Mouse (Mus musculus): Measurements from ENCODE around the gene Mrpl36. TPM values are rescaled to one million over a fixed set of nuclear protein-coding genes. Genes with fewer than 3 reads are reported as not detected.
A peak's percentile ranks its signal among the peaks of the same experiment; 100 is the strongest.

Mrpl36 gene
- total RNA-seq (2014; rRNA removed): 36.2 and 41.7 TPM in 2 replicates
- polyA plus RNA-seq (2012; rRNA removed): 85.6 and 92.3 TPM in 2 replicates

DNA sequence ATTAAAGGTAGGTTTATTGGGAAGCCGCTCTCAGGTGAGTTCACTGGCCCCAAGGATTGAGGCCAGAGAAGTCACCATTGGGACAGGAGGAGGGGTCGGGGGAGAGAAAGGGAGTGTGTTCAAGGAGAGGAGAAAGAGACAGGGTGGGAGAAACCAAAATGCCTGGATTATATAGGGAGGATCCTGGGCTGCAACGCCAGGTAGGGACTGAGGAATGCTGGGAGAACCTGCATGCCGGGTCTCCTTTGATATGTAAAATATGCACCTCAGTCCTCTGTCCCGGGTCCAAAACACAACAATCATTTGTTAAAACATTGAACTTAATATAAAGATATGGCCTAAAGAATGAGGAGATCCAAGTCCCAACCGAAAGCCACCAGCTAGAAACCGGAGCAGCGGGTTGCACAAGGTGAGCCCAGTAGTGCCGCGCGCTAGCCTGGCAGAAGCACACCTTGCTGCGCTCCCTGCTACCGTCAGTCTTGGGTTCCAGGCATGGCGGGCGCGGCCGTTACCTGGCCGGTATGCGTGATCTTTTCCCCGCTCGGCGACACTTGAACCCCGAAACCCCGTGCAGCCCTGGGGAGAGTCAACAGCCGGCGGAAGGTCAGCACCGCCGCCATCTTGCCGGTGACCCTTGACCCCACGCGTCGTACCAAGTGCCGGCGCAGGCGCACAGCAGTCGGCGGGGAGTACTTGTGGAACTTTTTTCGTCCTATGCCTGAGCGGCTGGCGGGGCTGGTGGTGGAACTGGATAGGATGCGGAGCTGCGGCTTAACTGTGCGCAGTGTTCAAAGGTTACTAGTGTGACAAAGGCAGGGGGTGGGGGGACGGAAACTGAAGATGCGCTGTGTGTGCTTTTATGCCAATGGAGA is at the start of gene Mrpl36, which contains the start of gene Ndufs6:
Gene Mrpl36 (plus strand): TSS at position 687 of the 872 bp plus-strand sequence.
Gene Ndufs6 (minus strand): TSS at position 716 of the 872 bp plus-strand sequence.
- H3K36me3 ChIP-seq (ENCODE audit: control insufficient read depth, insufficient read depth, low read length): peaks cover 12% of the 10 kb centered on the region; the same call in 1 of the 2 replicates
- H3K4me3 ChIP-seq (ENCODE audit: insufficient read depth, low read depth, low read length): peak within 1 kb of the TSS; percentile 93
- peak; percentile 91 for DNase-seq (ENCODE audit: extremely low read depth, low read depth, low spot score)
- H3K27ac ChIP-seq (replicated peaks; ENCODE audit: insufficient read depth, low read depth, low read length): peak within 1 kb of the TSS; percentile 84
- TF ChIP-seq CTCF (IDR thresholded peaks at IDR 0.05; ENCODE audit: low read depth, low read length) (no peak), POLR2A (IDR thresholded peaks at IDR 0.05; ENCODE audit: extremely low read depth, insufficient read depth, low read length) (peak; percentile 71)
- H3K4me1 ChIP-seq (ENCODE audit: control insufficient read depth, insufficient read depth, low read length): peaks cover 9% of the 10 kb centered on the region
- H3K79me2 ChIP-seq (ENCODE audit: control insufficient read depth, insufficient read depth, low read length): peaks cover 18% of the 10 kb centered on the region; the same call in 1 of the 2 replicates
- H3K27me3 ChIP-seq (ENCODE audit: control insufficient read depth, insufficient read depth, low read length): no peaks in the 10 kb centered on the region
- WGBS: 1% methylated on average over 45 of the region's 45 CpGs
- peak within 1 kb of the TSS; percentile 96 for H3K9ac ChIP-seq (ENCODE audit: low read depth, low read length)

DNA sequence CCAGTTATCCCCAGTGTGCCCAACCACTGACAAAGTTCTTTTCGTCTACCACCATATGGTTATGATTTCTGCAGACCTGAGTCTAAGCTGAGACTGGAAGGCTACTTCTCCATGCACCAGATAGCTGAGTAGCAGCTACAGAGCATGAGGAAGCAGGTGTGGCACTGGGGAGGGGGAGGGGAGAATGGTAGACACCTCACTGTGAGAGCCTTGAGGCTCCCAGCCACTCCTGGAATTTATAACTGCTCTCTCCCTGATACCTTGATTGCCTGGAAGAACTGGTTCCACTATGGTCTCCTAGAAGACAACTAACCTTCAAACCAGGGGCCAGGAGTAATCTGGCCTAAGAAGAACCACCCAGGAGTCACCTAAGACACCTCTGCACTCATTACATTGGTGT is 49.1 kb upstream of the Mrpl36 start:
- Histone ChIP-seq H3K27ac (replicated peaks; ENCODE audit: insufficient read depth, low read depth, low read length) (no peak overlapping the region), H3K4me3 (ENCODE audit: insufficient read depth, low read depth, low read length) (no peak overlapping the region), H3K36me3 (ENCODE audit: control insufficient read depth, insufficient read depth, low read length) (no peaks in the 10 kb centered on the region), H3K9ac (ENCODE audit: low read depth, low read length) (no peak overlapping the region), H3K79me2 (ENCODE audit: control insufficient read depth, insufficient read depth, low read length) (no peaks in the 10 kb centered on the region), H3K4me1 (ENCODE audit: control insufficient read depth, insufficient read depth, low read length) (no peaks in the 10 kb centered on the region), H3K27me3 (ENCODE audit: control insufficient read depth, insufficient read depth, low read length) (no peaks in the 10 kb centered on the region)
- DNase-seq (ENCODE audit: extremely low read depth, low read depth, low spot score): no peak
- WGBS: 89% methylated on average over 1 of the region's 1 CpGs
- TF ChIP-seq CTCF (IDR thresholded peaks at IDR 0.05; ENCODE audit: low read depth, low read length) (no peak), POLR2A (IDR thresholded peaks at IDR 0.05; ENCODE audit: extremely low read depth, insufficient read depth, low read length) (no peak)

DNA sequence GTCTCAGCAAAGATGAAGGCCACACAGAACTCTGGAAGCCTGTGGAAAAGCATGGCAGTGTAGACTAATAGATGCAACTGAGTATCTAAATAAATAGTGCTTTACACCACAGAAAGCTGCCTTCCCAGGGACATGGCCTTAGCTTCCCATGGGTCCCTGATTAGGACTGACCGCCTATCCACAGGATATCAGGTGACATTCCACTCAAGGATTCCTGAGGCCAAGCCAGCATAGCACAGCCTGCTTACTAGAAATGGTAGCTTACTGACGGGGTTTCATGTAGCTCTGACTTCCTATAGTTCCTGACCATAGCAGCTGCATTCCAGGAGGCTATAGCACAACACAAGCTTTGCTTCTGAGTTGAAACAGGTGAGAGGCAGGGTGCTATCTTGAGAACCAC is 45.9 kb upstream of the Mrpl36 start:
- no peak overlapping the region for H3K27ac ChIP-seq (replicated peaks; ENCODE audit: insufficient read depth, low read depth, low read length)
- no peak for TF ChIP-seq CTCF (IDR thresholded peaks at IDR 0.05; ENCODE audit: low read depth, low read length)
- H3K9ac ChIP-seq (ENCODE audit: low read depth, low read length): no peak overlapping the region
- H3K36me3 ChIP-seq (ENCODE audit: control insufficient read depth, insufficient read depth, low read length): no peaks in the 10 kb centered on the region
- H3K4me1 ChIP-seq (ENCODE audit: control insufficient read depth, insufficient read depth, low read length): no peaks in the 10 kb centered on the region
- no peaks in the 10 kb centered on the region for H3K79me2 ChIP-seq (ENCODE audit: control insufficient read depth, insufficient read depth, low read length)
- H3K27me3 ChIP-seq (ENCODE audit: control insufficient read depth, insufficient read depth, low read length): no peaks in the 10 kb centered on the region
- no peak overlapping the region for H3K4me3 ChIP-seq (ENCODE audit: insufficient read depth, low read depth, low read length)
- 82% methylated on average over 2 of the region's 2 CpGs for WGBS
- no peak for DNase-seq (ENCODE audit: extremely low read depth, low read depth, low spot score)

DNA sequence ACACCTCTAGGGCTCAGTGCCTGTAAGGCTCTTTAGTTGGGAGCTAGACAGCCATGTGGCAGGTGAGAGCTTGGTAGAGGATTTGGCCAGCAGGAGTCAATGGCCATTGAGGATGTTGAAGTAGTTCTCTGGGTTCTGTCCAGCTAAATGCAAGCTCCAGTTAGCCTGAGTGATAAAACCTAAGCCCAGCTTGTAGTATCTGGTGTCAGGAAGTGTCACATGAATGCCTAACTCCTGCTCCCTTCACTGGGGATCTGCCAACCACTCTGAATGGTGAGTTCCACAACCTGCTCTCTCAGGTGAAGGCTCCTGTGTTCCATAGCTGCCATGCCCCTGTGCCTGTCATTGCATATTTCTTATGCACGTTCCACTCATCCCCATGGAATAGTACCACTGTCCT is 44.8 kb upstream of the Mrpl36 start:
- TF ChIP-seq CTCF (IDR thresholded peaks at IDR 0.05; ENCODE audit: low read depth, low read length) (no peak), POLR2A (IDR thresholded peaks at IDR 0.05; ENCODE audit: extremely low read depth, insufficient read depth, low read length) (no peak)
- H3K4me3 ChIP-seq (ENCODE audit: insufficient read depth, low read depth, low read length): no peak overlapping the region
- DNase-seq (ENCODE audit: extremely low read depth, low read depth, low spot score): no peak
- 86% methylated on average over 1 of the region's 1 CpGs for WGBS
- no peaks in the 10 kb centered on the region for H3K36me3 ChIP-seq (ENCODE audit: control insufficient read depth, insufficient read depth, low read length)
- no peak overlapping the region for H3K27ac ChIP-seq (replicated peaks; ENCODE audit: insufficient read depth, low read depth, low read length)
- no peak overlapping the region for H3K9ac ChIP-seq (ENCODE audit: low read depth, low read length)
- no peaks in the 10 kb centered on the region for H3K4me1 ChIP-seq (ENCODE audit: control insufficient read depth, insufficient read depth, low read length)
- H3K79me2 ChIP-seq (ENCODE audit: control insufficient read depth, insufficient read depth, low read length): no peaks in the 10 kb centered on the region
- H3K27me3 ChIP-seq (ENCODE audit: control insufficient read depth, insufficient read depth, low read length): no peaks in the 10 kb centered on the region

DNA sequence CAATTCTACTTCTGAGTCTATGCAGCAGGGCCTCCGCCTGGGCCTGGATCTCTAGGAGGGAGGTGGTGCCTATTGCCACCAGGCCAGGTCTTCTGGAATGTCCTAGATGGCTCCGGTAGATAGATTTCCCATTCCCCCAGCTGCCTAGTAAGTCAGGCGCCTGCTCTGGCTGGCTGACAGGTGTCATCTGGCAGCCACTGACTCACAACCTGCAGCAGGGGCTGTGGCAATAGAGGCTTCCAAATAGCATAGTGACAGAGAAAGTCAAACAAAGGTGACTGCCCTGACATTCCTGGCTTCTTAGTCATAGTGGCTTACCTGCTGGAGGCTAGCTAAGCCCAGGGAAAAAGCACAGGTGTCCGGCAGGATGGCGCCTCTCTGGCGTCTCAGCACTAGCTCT is 38.1 kb upstream of the Mrpl36 start:
- H3K27me3 ChIP-seq (ENCODE audit: control insufficient read depth, insufficient read depth, low read length): no peaks in the 10 kb centered on the region
- no peak overlapping the region for H3K4me3 ChIP-seq (ENCODE audit: insufficient read depth, low read depth, low read length)
- H3K36me3 ChIP-seq (ENCODE audit: control insufficient read depth, insufficient read depth, low read length): no peaks in the 10 kb centered on the region
- H3K9ac ChIP-seq (ENCODE audit: low read depth, low read length): no peak overlapping the region
- no peak overlapping the region for H3K27ac ChIP-seq (replicated peaks; ENCODE audit: insufficient read depth, low read depth, low read length)
- H3K4me1 ChIP-seq (ENCODE audit: control insufficient read depth, insufficient read depth, low read length): no peaks in the 10 kb centered on the region
- WGBS: 59% methylated on average over 6 of the region's 6 CpGs
- DNase-seq (ENCODE audit: extremely low read depth, low read depth, low spot score): no peak
- TF ChIP-seq CTCF (IDR thresholded peaks at IDR 0.05; ENCODE audit: low read depth, low read length) (no peak), POLR2A (IDR thresholded peaks at IDR 0.05; ENCODE audit: extremely low read depth, insufficient read depth, low read length) (no peak)
- H3K79me2 ChIP-seq (ENCODE audit: control insufficient read depth, insufficient read depth, low read length): no peaks in the 10 kb centered on the region

DNA sequence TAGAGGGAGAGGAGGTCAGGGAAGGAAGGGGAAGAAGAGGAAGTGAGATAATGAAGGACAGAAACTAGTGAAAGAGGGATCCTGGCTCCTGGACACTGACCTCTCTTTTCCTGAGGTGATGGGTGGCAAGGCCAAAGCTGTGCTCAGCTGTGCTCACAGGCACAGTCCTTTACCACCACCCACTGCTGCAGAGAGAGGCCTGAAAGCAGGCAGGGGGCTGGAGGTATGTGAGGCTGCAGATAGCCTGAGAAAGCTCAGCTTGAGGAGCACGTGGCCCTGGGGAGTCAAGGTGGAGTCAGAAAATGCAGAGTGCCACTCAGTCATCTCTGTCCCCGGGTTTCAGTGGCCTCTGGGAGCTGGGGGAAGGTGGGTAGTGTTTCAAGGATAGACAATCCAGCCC is 37.2 kb upstream of the Mrpl36 start:
- no peak for DNase-seq (ENCODE audit: extremely low read depth, low read depth, low spot score)
- Histone ChIP-seq H3K9ac (ENCODE audit: low read depth, low read length) (no peak overlapping the region), H3K36me3 (ENCODE audit: control insufficient read depth, insufficient read depth, low read length) (no peaks in the 10 kb centered on the region), H3K4me1 (ENCODE audit: control insufficient read depth, insufficient read depth, low read length) (no peaks in the 10 kb centered on the region), H3K79me2 (ENCODE audit: control insufficient read depth, insufficient read depth, low read length) (no peaks in the 10 kb centered on the region), H3K4me3 (ENCODE audit: insufficient read depth, low read depth, low read length) (no peak overlapping the region), H3K27ac (replicated peaks; ENCODE audit: insufficient read depth, low read depth, low read length) (no peak overlapping the region), H3K27me3 (ENCODE audit: control insufficient read depth, insufficient read depth, low read length) (no peaks in the 10 kb centered on the region)
- no peak for TF ChIP-seq POLR2A (IDR thresholded peaks at IDR 0.05; ENCODE audit: extremely low read depth, insufficient read depth, low read length)
- TF ChIP-seq CTCF (IDR thresholded peaks at IDR 0.05; ENCODE audit: low read depth, low read length): no peak
- 30% methylated on average over 2 of the region's 2 CpGs for WGBS
